Mouse (Mus musculus): ENCODE results near the gene Fras1.

GRCm38 (mm10) chr5:96412754-96413394, 39.1 kb downstream of the Fras1 start:
- TF ChIP-seq CTCF (conservative IDR thresholded peaks at IDR 0.05 in 1 of 2, IDR thresholded peaks at IDR 0.05 in 1 of 2; ENCODE audit: low read depth in 2 of 2, low read length in 2 of 2) (no peak), POLR2A (IDR thresholded peaks at IDR 0.05; ENCODE audit: low read depth, low read length) (no peak), MAZ (IDR thresholded peaks at IDR 0.05; ENCODE audit: low read depth, low read length) (no peak), KAT2A (IDR thresholded peaks at IDR 0.05; ENCODE audit: insufficient replicate concordance, low read length) (no peak)
